Mouse (Mus musculus) embryonic facial prominence, embryonic 10.5 days (tissue): Measurements from ENCODE around the gene Perp. TPM values are rescaled to one million over a fixed set of nuclear protein-coding genes. Genes with fewer than 3 reads are reported as not detected.

Source experiments
- DNase-seq: peaks from one replicate; pipeline ENCODE4 v3.0.0-alpha.2; 2017; ENCODE audit warnings: low spot score
- H3K27ac ChIP-seq: fragments of 300-500 bp; sonication (generic); replicated peaks from 2 replicates; pipeline ENCODE4 v1.5.1; 2016; ENCODE audit warnings: mild to moderate bottlenecking
- H3K27me3 ChIP-seq: fragments of 300-500 bp; sonication (generic); replicated peaks from 2 replicates; pipeline ENCODE4 v1.6.1; 2016; ENCODE audit warnings: low read depth, mild to moderate bottlenecking; ENCODE audit not compliant: poor library complexity, severe bottlenecking
- H3K36me3 ChIP-seq: fragments of 300-500 bp; sonication (generic); replicated peaks from 2 replicates; pipeline ENCODE4 v1.6.1; 2016; ENCODE audit warnings: mild to moderate bottlenecking, moderate library complexity
- H3K4me1 ChIP-seq: fragments of 300-500 bp; sonication (generic); 2 replicates; pipeline ENCODE4 v1.6.1; 2016
- H3K4me3 ChIP-seq: fragments of 300-500 bp; sonication (generic); 2 replicates; pipeline ENCODE4 v1.5.1; 2016; ENCODE audit warnings: mild to moderate bottlenecking, moderate library complexity
- H3K9me3 ChIP-seq: fragments of 300-500 bp; sonication (generic); 2 replicates; pipeline ENCODE4 v1.6.1; 2016; ENCODE audit warnings: mild to moderate bottlenecking
- WGBS: fragments of 180-500 bp; shearing (Covaris S2); methylation state at CpG from one replicate; pipeline ENCODE4 v1.1.7; 2016; 5-methylcytosine and 5-hydroxymethylcytosine counted together
- polyA plus RNA-seq: library from polyadenylated mRNA; unstranded; fragments of >200 nt; fragmentation: Nextera tagmentation; extraction: Ambion mirVana; gene quantifications from 2 replicates; pipeline ENCODE4 v1.2.1, GENCODE M21; 2016

Gene Perp
- polyA plus RNA-seq, 1 experiment from 2014 or later: 33.4 TPM

- Histone ChIP-seq H3K4me1 (peaks cover 8% of the 10 kb centered on the region), H3K27me3 (no peaks in the 10 kb centered on the region), H3K9me3 (no peaks in the 10 kb centered on the region), H3K36me3 (no peaks in the 10 kb centered on the region), H3K4me3 (no peak overlapping the region), H3K27ac (no peak overlapping the region)
- WGBS: 90% methylated on average over 6 of the region's 6 CpGs
- DNase-seq: no peak
Measured at GRCm38 (mm10) chr10:18878111-18878510, 33.3 kb downstream of the Perp start.

GRCm38 (mm10) chr10:18879160-18879559, 34.3 kb downstream of the Perp start:
- Histone ChIP-seq H3K36me3 (no peaks in the 10 kb centered on the region), H3K4me3 (no peak overlapping the region)
- 83% methylated on average over 4 of the region's 4 CpGs for WGBS

GRCm38 (mm10) chr10:18879690-18880089, 34.9 kb downstream of the Perp start:
- no peak for DNase-seq
- H3K9me3 ChIP-seq: no peaks in the 10 kb centered on the region
- H3K4me1 ChIP-seq: peaks cover 13% of the 10 kb centered on the region
- no peak overlapping the region for H3K4me3 ChIP-seq
- H3K27me3 ChIP-seq: no peaks in the 10 kb centered on the region
- no peak overlapping the region for H3K27ac ChIP-seq
- no peaks in the 10 kb centered on the region for H3K36me3 ChIP-seq
- WGBS: 88% methylated on average over 1 of the region's 1 CpGs

More at GRCm38 (mm10) chr10:18879160-18879559, 34.3 kb downstream of the Perp start:
- H3K27ac ChIP-seq: no peak overlapping the region
- no peak for DNase-seq
- no peaks in the 10 kb centered on the region for H3K27me3 ChIP-seq
- H3K9me3 ChIP-seq: no peaks in the 10 kb centered on the region
- peaks cover 8% of the 10 kb centered on the region for H3K4me1 ChIP-seq

- no peaks in the 10 kb centered on the region for H3K27me3 ChIP-seq
- H3K9me3 ChIP-seq: no peaks in the 10 kb centered on the region
- no peak overlapping the region for H3K27ac ChIP-seq
- H3K36me3 ChIP-seq: no peaks in the 10 kb centered on the region
- no peak overlapping the region for H3K4me3 ChIP-seq
- WGBS: 87% methylated on average over 1 of the region's 1 CpGs
- H3K4me1 ChIP-seq: peaks cover 7% of the 10 kb centered on the region; the same call in 1 of the 2 replicates
- DNase-seq: no peak
Measured at GRCm38 (mm10) chr10:18882190-18882589, 37.4 kb downstream of the Perp start.

- Histone ChIP-seq H3K27ac (no peak overlapping the region), H3K36me3 (no peaks in the 10 kb centered on the region), H3K4me3 (no peak overlapping the region), H3K4me1 (peaks cover 7% of the 10 kb centered on the region; the same call in 1 of the 2 replicates), H3K27me3 (no peaks in the 10 kb centered on the region), H3K9me3 (no peaks in the 10 kb centered on the region)
- WGBS: 91% methylated on average over 4 of the region's 4 CpGs
- DNase-seq: no peak
Measured at GRCm38 (mm10) chr10:18886918-18887625, 42.3 kb downstream of the Perp start.

- H3K4me1 ChIP-seq: peaks cover 7% of the 10 kb centered on the region; the same call in 1 of the 2 replicates
- WGBS: 100% methylated on average over 1 of the region's 1 CpGs
- no peaks in the 10 kb centered on the region for H3K27me3 ChIP-seq
- DNase-seq: no peak
- no peaks in the 10 kb centered on the region for H3K36me3 ChIP-seq
- H3K9me3 ChIP-seq: no peaks in the 10 kb centered on the region
- no peak overlapping the region for H3K4me3 ChIP-seq
- H3K27ac ChIP-seq: no peak overlapping the region
Measured at GRCm38 (mm10) chr10:18888751-18889150, 43.9 kb downstream of the Perp start.

GRCm38 (mm10) chr10:18889255-18889654, 44.4 kb downstream of the Perp start:
- Histone ChIP-seq H3K4me3 (no peak overlapping the region), H3K9me3 (no peaks in the 10 kb centered on the region), H3K4me1 (peaks cover 6% of the 10 kb centered on the region; the same call in 1 of the 2 replicates), H3K27me3 (no peaks in the 10 kb centered on the region), H3K36me3 (no peaks in the 10 kb centered on the region), H3K27ac (no peak overlapping the region)
- no peak for DNase-seq
- WGBS: 88% methylated on average over 1 of the region's 1 CpGs

GRCm38 (mm10) chr10:18891110-18891509, 46.3 kb downstream of the Perp start:
- H3K27ac ChIP-seq: no peak overlapping the region
- no peaks in the 10 kb centered on the region for H3K4me1 ChIP-seq
- H3K36me3 ChIP-seq: no peaks in the 10 kb centered on the region
- no peaks in the 10 kb centered on the region for H3K27me3 ChIP-seq
- H3K9me3 ChIP-seq: no peaks in the 10 kb centered on the region
- H3K4me3 ChIP-seq: no peak overlapping the region
- DNase-seq: no peak

GRCm38 (mm10) chr10:18892102-18892501, 47.3 kb downstream of the Perp start:
- no peak overlapping the region for H3K27ac ChIP-seq
- H3K27me3 ChIP-seq: no peaks in the 10 kb centered on the region
- 82% methylated on average over 1 of the region's 1 CpGs for WGBS
- no peaks in the 10 kb centered on the region for H3K9me3 ChIP-seq
- H3K4me3 ChIP-seq: no peak overlapping the region
- no peak for DNase-seq
- no peaks in the 10 kb centered on the region for H3K4me1 ChIP-seq
- H3K36me3 ChIP-seq: no peaks in the 10 kb centered on the region

- Histone ChIP-seq H3K4me1 (no peaks in the 10 kb centered on the region), H3K4me3 (no peak overlapping the region), H3K27ac (no peak overlapping the region), H3K36me3 (no peaks in the 10 kb centered on the region), H3K9me3 (no peaks in the 10 kb centered on the region), H3K27me3 (no peaks in the 10 kb centered on the region)
- WGBS: 50% methylated on average over 6 of the region's 6 CpGs
- DNase-seq: peak; percentile 22
Measured at GRCm38 (mm10) chr10:18894259-18895166, 49.7 kb downstream of the Perp start.

GRCm38 (mm10) chr10:18904108-18904507, 59.3 kb downstream of the Perp start:
- DNase-seq: peak; percentile 55
- H3K4me1 ChIP-seq: no peaks in the 10 kb centered on the region
- H3K27me3 ChIP-seq: no peaks in the 10 kb centered on the region
- H3K4me3 ChIP-seq: no peak overlapping the region
- H3K36me3 ChIP-seq: no peaks in the 10 kb centered on the region
- H3K9me3 ChIP-seq: no peaks in the 10 kb centered on the region
- WGBS: 22% methylated on average over 6 of the region's 6 CpGs
- no peak overlapping the region for H3K27ac ChIP-seq
